Mouse (Mus musculus) embryo, embryonic 11 days (tissue): ENCODE measurements around the gene Dscam.
A peak's percentile ranks its signal among the peaks of the same experiment; 100 is the strongest.

Experiments used
- DNase-seq: peaks from one replicate; pipeline ENCODE4 v3.0.0-alpha.2; 2015

Gene Dscam

DNA sequence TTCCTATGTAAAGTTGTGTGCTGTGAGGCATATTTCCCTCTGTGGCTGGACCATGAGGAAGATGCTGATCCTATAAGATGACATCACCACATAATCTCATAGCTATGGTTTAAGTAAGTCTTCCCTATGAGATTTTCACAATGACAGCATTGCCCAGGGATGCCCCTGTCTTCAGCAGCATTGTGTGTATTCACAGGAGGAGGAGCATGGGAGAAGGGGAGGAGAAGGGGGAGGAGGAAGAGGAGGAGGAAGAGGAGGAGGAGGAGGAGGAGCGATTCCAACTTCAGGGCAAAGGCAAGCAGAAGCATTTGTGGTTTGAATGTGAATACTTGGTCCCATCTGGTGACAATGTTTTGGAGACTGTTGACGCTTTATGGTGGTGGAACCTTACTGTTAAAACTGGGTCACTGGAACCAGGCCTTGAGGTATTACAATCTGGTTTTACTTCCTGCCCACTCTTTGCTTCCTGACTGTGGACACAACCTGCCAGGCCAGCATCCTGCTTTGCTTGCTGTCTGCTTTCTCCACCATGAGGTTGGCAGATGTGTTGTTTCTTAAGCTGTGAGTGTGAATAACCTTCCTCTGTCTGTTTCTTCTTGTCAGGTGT lies 154.2 kb downstream of the Dscam start:
- no peak for DNase-seq

DNA sequence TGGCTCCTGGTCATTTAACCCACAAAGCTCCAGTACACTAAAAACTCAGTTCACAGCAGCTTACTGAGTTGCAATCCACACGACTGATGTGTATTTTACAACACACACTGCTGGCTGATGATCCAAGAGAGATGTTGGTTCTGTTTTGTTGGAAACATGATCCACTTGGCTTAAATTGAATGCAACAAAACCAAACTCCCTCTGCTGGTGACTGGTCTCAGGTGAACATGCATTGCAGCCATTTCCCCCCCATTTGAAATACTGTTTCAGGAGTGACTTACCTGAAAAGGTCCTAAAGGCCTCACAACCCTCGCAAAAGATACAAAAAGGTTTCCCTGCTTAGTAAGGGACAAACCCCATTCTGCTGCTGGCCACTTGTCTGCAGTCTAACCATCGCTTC lies 156.2 kb downstream of the Dscam start:
- no peak for DNase-seq

DNA sequence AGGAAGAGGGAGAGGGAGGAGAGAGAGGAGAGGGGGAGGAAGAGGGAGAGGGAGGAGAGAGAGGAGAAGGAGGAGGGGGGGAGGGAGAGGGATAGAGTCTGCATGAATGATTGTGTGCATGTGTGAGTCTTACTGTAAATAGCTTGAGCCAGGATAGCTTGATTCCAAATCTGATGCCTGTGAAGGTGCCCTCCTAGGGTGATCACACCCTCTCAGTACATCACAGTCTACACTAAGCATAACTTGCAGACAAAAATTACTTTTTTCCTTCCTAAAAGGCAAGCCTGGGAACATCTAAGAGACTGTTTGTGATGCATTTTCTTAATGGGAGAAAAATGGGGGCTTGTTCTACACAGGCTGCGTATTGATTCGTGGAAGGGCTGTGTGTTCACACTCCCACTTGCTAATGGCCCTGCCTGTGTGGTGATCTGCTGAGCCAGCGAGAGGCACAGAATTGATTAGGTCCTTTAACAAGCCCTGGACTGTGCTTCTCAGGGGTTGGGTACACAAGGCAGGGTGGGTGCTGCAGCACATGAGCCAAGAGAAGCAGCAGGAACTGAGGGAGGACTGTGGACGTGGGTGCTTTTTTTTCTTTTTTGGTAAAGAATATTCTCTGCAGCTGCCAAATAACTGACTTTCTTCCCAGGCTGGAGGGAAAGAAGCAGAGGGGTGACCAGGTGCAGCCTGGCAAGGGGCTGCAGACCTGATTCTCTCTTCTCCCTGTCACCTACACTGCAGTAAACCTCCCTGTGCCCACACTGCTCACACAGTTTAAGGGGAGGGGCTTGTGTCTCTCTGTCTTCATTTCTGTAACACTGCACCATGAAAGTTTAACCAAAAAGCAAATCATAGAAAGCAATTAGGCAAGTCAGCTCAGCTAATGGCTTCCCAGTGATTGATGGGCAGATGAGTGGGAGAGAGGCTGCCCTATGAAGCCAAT lies 161.2 kb downstream of the Dscam start:
- DNase-seq = no peak

DNA sequence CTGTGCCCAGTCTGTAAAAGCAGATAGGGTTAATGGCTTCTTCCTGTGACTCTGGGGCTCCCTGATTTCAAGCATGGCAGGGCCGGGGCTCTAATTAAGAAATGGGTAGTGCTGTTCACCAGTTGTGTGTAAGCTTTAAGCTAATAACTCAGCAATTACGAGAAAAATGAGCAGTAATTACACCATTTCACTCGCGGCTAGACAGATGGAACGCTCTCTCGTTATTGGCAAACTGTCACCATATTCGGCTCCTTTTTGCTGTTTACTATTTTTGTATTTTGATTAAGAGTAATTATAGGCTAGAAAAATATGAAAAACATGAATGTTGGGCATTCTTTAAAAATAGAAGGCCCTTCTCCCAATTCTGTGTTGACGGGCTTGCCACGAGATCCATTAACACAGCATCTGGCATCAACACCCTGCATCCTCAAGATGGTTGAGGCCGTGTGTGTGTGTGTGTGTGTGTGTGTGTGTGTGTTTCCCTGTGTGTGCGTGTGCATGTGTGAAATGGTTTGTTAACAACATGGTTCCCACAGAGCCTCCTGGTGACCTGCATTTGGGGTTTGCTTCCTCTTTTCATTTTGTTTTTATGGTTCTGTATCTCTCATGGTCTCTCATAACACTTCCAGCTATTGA lies 162.5 kb downstream of the Dscam start:
- no peak for DNase-seq

DNA sequence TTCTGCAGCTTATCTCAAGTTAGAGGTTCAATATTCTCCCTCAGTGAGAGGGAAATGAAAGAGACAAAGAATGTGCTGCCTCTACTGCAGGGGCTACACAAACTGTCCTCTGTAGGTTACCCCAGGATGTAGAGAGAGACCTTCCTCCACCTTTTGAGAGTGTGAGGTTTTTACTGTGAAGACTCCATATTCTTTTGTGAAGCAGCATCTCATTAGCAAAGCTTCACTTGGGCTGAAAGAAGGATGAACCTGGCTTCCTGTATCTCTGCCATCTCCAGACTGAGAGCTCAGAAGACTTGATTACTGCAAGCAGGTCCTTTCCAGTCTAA lies 163.7 kb downstream of the Dscam start:
- DNase-seq = no peak

DNA sequence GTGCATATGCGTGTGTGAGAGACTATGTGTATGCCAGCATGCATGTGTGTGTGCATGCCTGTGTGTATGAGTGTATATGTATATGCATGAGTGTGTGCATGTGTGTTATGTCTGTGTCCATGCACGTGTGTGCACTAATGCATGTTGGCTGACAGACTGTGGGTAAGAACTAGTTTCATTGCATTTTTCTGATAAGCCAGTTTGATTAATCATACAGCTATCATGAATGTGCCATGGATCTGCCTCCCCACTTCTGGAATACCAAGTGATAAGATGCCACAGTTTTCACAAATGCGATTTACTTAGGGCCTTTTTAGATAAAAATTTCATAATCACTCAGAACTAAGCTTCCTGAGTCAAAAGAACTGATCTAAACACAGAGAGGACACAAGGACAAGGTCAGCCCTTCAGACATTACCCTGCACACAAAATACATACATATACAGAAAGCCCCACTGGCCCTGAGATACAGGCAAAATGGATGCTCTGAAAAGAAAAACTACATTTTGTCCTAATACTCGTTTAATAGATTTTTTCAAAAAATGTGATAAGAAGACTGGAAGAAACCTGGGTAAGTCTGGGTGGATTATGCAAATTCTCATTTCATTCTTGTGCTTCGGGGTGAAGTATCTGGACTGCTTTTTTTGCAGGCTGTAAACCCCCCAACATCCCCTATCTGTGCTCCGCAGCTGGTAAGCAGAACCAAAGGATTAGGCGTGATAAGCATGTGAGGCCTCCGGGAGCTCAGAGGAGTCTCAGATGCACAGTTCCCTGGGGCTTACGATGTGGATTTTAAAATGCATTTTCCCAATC lies 164.3 kb downstream of the Dscam start:
- peak; percentile 28 for DNase-seq

DNA sequence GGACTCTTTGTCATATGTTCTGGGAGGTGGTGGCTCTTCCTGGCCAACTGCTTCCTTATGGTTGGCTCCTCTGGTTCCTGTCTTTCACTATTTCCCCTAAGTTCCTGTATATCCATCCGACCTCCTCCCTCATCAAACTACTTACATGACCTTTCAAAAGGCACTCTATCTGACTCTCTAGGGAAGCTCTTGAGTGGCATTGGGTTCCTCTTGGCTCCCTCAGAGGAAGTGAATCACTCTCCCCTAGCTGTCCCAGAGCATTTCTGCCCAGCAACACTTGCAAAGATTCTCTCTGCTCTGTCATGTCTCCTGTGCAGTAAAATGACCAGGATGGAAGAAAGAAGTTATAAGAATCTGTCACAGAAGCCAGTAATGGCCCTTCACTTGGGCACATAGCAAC lies 166.6 kb downstream of the Dscam start:
- DNase-seq = no peak

DNA sequence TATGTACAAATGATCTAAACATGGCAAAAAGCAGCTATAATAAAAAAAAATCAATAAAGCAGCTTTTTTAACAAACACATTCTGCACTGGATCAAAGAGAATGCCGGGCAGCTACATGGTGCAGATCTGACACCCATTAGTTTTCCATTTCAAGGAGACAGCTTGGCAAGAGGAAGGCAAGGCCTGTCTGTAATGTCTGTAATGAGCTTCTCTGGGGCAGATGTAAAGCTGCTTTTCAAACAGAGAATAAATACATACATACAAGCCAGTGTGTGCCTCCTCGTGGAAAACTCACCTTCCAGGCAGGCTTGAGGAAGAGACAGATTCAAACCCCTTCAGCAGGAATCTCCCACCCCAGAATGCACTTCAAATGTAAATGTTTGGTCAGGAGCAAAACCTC lies 167.7 kb downstream of the Dscam start:
- no peak for DNase-seq

DNA sequence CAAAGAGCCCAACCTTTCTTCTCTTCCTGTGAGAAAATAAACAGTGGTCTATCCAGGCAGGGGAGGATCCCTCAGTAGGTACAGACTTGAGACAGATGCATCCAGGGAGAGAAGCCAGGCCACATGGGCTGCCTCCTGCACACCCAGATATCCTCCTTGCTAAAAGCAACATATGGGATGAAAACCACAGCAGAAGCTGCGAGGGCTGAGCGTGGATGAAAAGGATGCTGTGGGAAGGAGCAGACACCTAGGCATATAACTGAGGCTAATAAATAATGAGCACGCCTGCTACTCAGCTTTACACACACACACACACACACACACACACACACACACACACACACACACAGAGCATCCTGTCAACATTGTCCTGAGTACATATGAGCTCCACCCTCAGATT lies 168.4 kb downstream of the Dscam start:
- no peak for DNase-seq

DNA sequence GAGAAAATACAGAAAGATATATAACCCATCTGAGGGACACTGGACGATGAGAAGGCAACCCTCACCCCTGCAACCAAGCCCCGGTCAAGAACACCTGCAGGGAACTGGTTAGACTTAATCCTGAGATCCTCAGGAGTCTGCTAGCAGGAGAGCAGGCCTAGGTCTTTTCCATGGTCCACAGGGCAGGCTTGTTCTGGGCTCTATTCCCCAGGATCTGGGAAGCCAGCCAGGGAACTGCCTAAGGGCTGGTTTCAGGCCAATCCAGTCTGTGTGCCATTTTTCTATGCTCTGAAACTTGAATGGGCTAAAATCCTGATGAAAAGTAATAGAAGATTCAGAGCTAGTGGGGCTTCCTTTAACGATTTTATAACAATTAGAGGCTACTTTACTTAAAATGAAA lies 173.7 kb downstream of the Dscam start:
- DNase-seq = no peak

DNA sequence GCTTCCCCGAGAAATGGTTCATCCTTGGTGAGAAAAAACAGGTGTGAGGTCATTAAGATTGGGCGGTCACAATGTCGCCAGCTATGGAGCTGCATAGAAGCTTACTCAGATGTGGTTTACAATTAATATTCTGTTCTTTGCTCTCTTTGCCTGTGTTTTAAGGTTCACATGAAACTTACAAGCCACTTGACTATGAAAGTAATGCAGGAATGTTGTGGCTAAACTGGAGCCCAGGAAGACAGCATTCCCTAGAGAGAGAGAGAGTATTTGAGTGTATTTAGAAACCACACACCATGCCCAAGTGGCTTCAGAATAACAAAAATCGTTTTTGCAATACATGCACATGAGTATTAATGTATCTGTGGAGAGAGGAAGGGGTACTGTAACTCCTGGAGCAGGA lies 174.7 kb downstream of the Dscam start:
- DNase-seq = no peak

DNA sequence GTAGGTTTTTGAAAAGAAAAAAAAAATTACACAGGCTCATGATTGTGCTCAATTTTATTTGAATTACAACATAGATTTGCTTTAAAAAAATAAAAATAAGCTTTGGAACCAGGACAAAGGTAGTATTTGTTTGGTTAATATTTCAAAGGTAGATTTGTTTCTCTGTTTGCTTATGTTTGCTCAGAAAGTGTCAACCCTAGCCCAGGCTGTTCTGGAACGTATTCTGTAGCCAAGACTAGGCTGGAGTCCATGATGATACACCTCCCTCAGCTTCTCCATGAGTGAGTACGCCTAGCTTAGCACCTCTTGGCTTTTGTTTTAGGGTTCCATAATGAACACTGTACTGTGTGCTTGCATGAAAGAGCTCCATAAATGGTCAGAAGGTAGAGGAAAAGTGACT lies 183.2 kb downstream of the Dscam start:
- no peak for DNase-seq

DNA sequence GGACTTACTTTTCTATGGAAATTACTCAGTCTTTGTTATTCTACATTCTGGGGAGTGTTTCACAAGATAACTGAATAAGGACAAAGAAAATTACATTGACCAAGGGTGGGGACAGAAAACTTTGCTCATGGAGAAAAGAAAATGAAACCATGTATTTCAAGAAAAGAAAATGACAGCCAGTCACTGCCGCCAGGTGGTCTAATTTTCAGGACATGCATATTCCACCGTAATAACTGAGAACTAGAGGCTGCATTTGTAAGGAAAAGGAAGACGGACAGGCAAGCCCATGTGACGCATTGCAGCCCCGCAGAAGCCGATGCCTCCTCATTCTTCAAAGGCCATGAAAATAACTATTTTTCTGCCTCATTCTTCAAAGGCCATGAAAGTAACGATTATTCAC lies 197.3 kb downstream of the Dscam start:
- DNase-seq = no peak

DNA sequence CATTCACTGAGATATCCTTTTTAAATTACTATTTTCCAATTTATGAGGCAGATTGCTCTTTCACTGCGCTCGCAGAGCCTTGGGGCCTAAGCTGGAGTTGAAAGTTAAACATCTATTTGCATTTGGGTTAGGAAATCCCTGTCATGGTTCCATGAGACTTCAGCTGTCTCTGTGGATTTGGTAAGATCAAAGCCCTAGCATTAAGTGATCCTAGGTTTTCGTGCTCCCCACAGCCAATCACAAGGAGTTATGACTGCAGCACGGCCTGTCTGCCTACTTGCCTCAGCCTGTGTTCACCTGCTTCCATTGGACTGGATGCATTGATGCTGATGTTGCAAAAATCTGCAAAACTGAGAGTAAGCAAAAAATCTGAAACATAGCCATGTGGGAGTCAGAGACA lies 198.8 kb downstream of the Dscam start:
- DNase-seq = no peak

DNA sequence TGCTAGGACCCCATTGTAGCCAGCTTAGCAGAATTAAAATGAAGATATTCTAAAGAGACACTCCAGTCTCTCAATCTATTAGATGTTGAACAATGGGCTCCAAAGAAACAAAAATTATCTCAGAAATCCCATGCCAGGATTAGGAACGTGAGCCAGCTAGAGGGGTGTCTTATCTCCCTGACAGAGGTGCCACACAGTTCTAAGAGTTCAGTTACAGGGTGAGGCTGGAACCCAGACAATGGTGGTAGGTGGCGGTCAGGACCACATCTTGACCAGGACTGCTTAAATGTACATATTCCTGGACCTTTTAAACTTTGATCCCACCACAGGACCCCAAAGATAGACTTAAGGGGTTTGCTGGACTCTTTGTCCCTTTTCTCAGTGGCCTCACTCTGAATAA lies 200.1 kb downstream of the Dscam start:
- no peak for DNase-seq

DNA sequence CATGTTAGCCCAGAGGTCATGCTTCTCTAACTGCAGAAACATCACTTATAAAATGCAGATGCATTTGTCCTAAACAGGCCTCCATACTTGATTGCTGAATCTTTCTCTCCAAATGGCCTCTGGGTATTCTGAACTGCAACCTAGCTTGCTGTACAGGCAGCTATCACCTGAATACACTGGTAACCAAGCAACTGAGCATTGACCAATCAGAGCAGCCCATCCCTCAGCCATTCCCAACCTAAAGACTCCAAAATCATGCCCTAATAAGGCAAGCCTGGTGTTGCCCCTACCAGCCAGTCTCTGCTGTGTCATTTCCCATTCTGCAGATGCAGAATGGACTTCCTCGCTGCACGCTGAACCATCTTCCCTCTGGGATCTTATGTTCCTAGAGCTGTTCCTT lies 200.9 kb downstream of the Dscam start:
- DNase-seq = peak; percentile 26

DNA sequence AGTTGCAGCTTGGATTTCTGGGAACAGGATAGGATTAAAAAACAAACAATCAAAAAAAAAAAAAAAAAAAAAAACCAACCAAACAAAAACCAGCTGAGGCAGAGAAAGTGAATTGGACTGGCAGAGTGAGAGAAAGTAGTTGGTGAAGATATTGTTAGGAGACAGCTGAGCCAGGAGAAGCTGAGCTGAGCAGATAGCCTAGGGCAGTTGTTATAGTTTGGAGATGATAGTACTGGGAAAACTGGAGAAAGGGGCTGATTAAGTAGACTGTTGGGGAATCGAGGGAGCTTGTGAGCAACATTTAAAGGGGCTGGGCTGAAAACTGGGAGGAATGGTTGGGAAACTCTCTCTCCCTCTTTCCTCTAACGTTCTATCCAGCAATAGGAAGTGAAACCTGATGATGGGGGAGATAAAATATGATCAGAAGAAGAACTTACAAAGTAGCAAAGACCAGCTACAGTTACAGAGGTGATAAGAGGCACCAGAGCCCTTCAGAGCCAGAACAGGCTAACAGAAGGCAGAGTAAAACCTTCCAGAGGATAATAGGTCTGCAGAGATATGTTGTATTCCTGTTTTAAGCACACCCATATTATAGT lies 201.6 kb downstream of the Dscam start:
- DNase-seq = no peak

DNA sequence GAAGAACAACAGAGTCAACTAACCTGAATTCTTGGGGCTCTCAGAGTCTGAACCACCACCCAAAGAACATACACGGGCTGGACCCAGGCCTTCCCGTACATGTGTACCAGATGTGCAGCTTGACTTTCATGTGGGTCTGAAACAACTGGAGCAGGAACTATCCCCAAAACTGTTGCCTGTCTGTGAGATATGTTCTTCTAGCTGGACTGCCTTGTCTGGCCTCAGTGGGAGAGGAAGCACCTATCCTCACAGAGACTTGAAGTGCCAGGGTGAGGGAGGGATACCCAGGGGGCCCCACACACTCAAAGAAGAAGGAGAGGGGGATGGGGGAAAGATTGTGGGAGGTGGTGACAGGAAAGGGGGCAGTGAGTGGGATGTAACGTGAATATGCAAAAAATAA lies 210.9 kb downstream of the Dscam start:
- DNase-seq = no peak

DNA sequence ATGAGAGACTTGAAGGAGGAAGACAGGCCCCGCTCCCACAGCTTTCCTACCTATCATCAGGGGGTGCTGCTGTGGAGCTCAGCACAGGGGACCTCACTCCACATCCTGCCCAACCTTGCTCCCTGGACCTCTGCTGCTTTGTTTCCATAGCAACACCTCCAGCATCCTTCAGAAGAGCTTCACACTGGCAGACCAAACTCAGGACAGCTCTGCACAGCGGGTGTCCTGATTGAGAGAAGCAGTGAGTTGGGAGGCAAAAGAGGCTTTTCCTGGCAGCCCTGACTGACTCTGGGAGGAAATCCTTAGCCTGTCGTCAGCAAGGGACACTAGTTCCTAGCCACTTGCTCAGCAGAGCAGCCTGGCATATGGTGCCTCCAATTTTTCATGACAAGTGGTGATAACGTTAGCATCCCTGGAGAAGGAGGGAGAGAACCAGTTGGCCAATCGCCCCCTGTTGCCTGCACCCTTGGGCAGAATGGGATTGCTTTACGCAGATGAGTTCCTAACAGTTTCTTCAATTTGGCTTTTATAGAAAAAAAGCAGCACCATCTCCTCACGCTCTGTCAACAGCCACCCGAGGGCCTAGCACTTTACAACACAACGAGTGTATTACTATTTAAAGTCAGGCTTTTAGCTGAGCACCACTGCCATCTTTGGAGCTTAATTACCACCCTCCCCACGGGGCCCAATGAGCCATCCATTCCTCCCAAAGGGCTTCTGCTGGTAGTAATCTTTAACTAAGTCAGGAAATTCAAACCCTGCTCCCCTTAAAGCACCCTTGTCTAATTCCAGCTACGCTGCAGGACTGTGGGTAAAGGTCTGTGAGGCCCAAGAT lies 224.9 kb downstream of the Dscam start:
- DNase-seq = peak; percentile 20

DNA sequence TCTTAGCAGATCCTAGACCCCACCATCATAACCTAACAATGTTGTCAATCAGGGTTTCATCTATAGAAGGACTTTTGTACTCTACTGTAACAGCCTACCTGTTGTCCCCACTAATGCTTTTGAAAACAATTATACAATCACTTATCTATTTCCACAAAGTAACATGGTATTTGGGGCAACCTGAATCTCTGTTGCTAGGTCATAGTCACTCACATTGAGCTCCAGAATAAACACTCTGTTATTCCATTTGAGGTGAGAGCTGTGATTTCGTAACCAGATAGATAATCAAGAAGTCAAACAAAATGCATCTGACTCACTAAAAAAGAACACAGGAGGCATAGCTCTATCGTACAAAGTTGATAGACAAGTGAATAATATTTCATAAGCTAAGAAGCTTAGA lies 226.9 kb downstream of the Dscam start:
- no peak for DNase-seq

DNA sequence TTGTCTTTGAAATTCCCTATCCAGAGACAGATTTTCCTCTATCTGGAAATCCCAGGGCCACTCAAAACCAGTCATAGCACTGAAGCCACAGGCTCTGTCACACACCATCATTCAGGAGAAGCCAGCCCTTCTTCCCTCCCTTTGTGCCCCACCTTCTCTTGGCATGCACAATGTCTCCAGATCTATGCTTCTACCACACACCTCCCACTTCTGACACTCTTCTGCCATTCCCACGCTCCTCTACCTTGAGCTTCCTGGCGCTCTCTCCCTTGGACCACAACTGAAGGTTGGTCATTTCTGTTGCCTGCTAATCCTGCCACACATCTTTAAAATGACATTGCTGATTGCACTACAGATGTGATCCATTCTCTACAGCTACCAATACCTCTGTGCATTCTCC lies 235.8 kb downstream of the Dscam start:
- DNase-seq = no peak

DNA sequence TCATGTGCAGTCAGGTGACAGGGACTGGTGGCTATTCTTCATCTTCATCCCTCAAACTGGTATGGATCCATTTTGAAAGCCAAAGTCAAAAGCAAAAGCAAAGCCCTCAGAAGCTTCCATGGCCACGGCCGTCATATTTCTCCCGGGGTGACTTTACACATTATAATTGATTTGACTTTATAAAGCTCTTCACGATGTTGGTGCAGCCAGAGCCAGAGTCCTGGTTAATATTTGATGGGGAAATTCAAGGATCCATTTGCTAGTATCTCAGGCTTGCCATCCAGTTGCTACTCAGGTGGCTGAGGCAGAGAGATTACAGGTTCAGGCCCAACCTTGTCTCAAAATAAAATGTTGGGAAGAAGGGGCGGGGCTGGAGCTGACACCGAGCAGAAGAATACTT lies 238.3 kb downstream of the Dscam start:
- DNase-seq = no peak
